Mouse (Mus musculus) left cerebral cortex, postnatal 36 days (tissue): ENCODE measurements at regions not wholly inside any gene's neighbourhood (a gene's known extent, or its start where the extent isn't known, plus 50 kb on each side); places are given as distances from the start of the nearest gene placed in this dataset.

ENCODE experiments used
- DNase-seq, 2 experiments: peaks; one replicate each; pipeline ENCODE4 v3.0.0; 2021 to 2022; ENCODE audit warnings: low spot score in 2 of 2, mixed read lengths in 1 of 2
- intact Hi-C: fragments of 180-260 bp; cut with DNase I; formaldehyde crosslinking; loops from one replicate; pipeline ENCODE4 v1.15.1; 2025

DNA sequence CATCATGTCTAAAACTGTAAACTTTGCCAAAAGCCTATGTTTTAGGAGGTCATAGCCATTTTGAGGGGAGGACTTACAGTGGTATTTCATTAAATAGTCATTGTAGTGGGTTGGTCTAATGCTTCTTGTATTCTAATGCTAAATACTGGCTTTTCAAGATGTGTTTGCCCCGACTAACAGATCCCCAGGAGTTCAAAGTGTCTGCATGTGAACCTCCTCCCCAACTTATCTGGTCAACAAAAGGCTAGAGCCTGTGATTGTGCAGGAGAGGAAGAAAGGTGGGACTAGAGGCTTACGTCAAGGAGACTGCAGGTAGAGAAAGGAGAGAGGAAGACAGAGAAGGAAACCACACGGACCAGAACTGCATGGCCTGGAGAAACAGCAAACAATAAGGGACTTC, 198.9 kb upstream of the Igfbp3 start:
- intact Hi-C loops = no loop called here

DNA sequence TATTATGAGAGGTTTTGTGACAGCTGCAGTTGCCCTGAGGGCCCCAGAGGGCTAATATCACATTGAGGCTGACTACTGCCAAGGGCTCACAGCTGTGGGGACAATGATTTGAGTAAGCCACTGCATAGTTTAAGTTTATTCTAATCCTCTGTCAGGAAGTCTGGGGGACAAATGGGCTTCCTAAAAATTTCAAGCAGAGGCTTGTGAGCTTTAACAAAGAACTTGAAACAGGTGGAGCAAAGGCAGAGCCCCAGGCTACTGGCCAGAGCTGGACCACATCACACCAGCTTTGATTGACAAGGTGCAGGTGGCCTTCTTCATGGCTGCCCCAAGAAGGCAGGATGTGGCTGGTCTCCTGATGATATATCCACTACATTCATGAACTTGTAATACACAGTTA, 195.3 kb upstream of the Igfbp3 start:
- intact Hi-C loops = no loop called here
- DNase-seq = no peak

More for the DNA sequence above, 198.9 kb upstream of the Igfbp3 start:
- no peak for DNase-seq

DNA sequence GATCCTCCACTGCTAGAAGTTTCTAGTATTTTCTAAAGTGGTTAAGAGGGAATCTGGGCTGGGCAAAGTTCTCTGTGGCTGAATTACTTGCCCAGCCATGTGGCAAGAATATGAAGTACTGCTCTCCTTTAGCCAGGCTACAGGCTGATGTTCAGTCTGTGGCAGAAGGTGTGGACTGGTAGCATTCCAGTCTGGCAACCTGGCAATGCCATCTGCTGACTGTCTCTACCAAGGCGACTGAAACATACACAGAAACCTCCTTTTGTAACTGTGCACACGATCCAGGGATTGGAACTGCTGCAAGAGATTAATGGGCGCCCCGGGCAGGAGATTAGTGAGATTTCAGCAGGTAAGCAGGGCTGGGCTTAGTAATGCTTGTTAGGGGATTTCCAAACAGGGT, 190.9 kb upstream of the Igfbp3 start:
- intact Hi-C loops = no loop called here
- no peak for DNase-seq

DNA sequence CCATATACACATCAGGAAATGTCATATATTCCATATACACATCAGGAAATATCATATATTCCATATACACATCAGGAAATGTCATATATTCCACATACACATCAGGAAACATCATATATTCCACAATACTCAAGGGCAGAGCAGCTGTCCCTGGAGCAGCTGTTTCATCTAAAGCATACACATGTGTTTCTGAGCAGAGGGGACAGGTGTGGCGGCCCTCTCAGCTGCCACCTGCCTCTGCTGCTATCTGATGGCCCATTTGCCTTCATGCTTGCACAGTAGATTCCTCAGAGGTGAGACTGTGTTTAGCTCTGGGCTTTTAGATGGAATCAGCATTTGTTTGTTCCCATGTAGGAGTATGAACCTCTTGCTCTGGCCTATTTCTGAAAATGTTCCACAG, 158.1 kb upstream of the Igfbp3 start:
- no peak for DNase-seq
- intact Hi-C loops = no loop called here

DNA sequence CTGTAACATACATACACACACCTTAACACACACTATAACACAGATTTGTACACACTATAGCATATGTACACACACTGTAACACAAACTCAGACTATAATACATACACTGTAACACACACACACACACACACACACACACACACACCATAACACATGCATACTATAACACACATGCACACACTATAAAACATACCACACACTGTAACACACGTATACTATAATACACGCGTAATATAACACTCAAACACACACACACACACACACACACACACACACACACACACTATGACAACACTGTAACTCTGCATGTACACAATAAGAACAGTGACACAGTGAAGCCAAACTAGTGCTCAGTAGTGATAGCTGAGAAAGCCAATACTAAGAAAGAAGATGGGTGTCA, 147.7 kb upstream of the Igfbp3 start:
- DNase-seq = no peak
- intact Hi-C loops = no loop called here

DNA sequence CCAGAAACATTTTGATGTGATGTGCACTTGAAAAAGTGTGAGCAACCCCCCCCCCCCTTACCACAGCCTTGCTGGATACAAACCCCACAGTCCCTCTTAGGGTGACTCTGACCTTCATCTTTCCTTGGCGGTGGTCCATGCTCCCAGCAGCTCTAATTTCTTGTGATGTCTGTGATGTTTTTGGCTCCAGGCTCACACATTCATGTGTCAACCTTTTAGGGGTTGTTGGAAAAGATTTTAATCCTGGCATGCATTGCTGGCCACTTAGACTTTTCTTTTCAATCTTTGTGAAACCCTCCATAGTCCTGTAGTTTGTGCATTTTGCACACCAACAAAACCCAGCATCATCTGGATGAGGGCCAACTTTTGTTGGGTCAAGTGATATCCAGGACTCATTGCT, 134.9 kb upstream of the Igfbp3 start:
- intact Hi-C loops = no loop called here
- DNase-seq = no peak

DNA sequence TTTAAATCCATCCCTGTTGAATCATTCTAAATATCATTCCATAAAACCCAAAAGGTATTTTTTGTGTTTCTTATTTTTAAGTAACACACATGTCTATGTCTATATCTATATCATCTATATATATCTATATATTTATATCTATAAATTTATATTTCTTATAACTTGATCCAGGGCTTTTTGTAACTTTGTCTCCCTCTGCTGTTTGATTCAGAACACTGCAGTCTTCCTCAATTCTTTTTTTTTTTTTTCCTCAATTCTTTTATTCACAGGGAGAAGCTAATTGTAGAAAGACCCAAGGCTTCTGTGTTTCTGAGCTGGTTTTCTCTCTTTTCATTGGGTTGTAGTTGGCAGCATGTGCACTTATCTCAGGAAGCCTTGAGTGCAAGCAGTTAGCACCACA, 124.1 kb upstream of the Igfbp3 start:
- intact Hi-C loops = loop anchor here (2.0 kb wide), 1 partner anchor 123 kb away; no protein-coding TSS in a partner anchor
- no peak for DNase-seq

DNA sequence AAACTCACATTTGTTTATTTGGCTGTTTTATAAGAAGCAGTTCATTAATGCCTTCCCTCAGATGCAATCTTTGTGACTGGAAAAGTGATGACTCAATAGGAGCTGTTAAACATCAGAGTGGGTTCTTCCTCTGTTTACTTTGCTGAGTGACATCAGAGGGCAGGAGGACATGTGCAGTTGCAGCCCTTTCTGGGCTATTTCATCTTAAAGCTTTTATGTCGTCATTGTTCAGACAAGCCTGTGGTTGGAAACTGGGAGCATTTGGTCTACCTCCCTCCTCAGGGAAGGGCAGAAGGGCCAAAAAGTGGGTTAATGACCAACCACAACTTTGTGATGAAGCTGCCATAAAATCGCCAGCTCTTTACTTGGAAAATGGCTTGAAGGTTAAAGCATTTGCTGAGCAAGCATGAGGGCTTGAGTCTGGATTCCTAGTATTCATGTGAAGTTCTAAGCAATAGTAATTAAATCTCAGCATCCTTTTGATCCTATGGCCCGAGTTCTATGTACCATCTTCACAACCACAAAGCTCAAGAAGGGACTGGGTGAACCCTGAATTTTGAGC, 103.8 kb upstream of the Igfbp3 start:
- no peak for DNase-seq
- intact Hi-C loops = loop anchor here (2.0 kb wide), 1 partner anchor 51 kb away; no protein-coding TSS in a partner anchor

DNA sequence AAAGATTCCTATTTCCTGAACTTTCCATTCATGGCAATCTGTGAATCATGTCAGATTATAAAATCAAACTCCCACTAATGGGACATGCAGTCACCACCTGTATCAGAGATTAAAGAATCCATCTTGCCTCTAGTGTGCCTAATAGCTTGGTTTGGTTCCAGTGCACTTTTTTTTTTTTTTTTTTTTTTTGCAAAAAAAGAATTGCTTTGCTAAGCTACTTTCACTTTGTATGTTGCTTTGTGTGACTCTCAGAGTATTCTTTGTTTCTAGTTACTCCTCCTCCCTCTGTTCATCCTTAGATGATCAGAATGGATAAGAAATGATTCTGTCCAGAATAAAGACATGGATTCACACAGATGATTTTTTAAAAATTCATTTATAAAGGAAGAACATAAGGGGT, 82.5 kb upstream of the Igfbp3 start:
- intact Hi-C loops = no loop called here

DNA sequence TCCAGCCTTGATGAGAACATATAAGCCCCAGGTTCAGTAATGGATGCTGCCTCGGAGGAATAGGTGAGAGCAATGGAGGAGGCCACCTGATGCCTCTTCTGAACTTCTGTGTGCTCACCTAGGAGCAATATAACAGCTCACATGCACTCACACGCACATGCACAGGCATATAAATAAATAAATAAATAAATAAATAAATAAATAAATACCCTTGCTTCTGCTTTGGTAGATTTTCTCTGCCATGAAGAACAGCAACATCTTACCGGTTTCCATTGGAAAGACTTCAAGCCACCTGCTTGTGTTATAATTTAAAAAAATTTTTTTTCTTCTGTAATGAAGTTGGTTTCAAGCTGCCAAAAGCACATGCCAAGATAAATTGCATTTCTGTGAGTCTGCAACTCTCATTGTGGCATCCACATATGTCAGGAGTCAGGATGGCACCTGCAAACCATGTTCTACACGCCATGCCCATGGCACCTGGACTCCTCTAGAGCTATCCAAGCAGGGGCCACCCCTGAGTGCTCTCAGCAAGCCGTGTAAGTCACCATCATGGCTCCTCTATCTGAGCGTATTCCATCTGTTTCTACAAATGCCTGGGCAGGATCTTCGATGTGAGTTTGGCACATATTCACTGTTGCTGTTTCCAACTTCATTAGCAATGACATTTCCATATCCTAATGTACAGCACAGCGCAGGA, 75.7 kb upstream of the Igfbp3 start:
- no peak for DNase-seq
- intact Hi-C loops = no loop called here

More for the DNA sequence above, 82.5 kb upstream of the Igfbp3 start:
- no peak for DNase-seq

DNA sequence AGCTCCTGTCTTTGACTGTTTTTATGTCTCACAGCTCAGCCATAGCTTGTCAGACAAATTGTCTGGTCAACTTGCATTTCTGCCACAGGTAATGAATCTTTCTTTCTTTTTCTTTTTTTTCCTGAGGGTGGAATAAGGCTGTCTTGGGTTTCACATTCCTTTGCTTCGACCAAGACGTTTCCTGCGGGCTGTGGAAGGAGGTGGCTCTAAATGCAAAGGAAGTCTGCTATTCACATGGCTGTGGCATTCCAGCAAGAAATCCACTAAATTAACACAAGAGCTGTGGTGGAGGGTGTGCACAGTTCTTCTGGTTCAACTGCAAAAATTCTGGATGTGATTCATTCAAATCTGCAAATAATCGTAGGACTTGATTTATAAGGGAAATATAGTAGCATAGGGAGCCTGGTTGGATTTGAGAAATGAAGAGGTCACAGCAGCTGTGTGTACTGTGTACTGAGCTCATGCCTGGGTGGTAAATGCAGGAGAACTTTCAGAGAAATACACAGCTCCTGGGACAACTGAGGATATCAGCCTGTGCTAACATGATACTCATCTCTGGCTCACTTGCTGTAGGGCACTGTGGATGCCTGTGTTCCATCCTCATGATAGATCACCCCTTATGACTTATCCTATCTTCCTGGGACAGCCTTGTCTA, 71.2 kb upstream of the Igfbp3 start:
- DNase-seq = no peak
- intact Hi-C loops = no loop called here

DNA sequence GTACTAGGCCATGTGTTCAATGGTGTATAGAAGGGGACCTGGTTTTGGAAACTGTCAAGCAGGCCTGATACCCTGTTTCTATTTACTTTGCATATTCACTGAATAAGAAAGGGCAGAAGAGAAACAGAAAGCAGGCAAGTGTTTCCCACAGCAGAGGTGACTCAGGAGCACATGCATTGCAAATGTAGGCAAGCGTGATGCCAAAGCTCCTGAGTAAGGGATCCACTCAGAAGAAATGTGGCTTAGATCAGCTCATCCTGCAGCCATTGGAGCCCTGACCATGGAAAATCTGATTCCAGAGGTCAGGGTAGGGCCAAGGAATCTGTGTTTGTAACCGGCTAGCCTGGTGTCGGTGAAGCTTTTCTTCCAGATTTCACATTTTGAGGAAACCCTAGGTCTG, 69.3 kb upstream of the Igfbp3 start:
- intact Hi-C loops = no loop called here
- DNase-seq = no peak

DNA sequence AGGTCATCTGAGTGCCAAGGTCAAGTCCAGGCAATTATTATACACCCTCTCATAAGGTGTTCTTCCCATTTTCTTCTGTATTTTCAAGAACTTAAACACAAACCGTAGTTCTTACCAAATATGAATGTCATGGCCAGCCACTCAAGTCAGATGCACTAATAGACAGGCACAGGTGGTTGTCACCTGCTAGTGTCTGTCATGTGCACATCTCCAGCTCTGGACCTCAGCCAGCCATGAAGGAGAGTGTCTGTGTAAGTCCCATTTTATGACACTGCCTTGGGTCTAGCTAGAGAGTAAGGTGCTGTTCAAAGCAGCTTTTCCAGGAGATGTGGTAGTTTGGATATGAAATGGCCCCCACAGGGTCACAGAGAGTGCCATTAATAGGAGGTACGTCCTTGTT, 68.5 kb upstream of the Igfbp3 start:
- no peak for DNase-seq
- intact Hi-C loops = no loop called here

DNA sequence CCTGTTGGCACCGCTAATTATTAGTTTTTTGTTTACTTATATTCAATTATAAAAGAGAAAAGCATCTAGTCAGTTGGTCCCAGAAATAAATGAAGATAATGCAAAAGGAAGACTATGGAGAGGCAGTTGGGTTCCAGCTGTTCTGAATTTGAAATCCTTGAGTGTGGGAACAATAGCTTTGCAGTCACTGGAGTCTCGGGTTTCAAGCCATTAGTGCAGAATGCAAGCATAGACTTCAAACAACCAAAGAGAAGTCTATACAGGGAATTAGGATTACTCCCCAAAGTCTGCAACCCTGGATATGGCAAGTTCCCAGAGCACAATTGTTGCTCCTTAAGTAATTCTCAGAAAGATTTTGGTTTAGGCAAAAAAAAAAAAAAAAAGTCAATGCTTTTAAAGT, 67.9 kb upstream of the Igfbp3 start:
- intact Hi-C loops = no loop called here
- no peak for DNase-seq

DNA sequence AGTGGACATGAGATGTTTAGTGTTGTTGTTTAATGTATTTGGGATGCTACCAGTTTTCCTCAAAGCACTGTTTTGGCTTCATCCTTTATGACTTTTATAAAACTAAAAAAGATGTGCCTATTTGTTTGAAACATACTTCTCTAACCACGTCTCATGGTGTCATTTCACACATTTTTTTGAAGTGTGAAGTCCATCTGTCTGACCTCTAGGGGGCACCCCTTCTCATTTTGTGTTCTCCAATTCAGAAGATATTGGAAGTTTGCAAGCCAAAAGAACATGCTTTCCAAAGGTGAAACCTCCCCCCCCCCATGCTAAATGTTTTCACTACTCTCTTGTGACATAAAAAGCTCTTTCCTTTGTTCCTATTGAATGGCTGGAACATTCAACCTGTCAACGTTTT, 66.2 kb upstream of the Igfbp3 start:
- intact Hi-C loops = no loop called here
- DNase-seq = no peak

DNA sequence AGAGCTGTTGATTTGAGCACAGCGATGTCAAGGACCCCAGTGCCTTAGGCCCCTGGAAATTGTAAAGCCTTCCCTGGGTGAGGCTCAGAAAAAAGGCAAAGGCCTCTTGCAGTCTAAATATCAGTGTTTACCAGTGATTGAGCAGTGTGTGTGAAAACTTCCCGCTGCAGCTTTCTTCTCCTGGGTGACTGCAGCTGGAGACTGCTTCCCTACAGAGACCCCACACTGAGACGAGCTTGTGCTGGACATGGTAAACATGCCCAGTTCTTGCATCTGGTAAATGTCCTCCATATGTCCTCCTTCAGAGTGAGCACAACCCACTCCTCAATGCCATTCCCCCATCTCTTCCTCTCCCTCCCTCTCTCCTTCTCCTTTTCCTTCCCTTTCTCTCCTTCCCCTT, 58.8 kb upstream of the Igfbp3 start:
- no peak for DNase-seq
- intact Hi-C loops = no loop called here

DNA sequence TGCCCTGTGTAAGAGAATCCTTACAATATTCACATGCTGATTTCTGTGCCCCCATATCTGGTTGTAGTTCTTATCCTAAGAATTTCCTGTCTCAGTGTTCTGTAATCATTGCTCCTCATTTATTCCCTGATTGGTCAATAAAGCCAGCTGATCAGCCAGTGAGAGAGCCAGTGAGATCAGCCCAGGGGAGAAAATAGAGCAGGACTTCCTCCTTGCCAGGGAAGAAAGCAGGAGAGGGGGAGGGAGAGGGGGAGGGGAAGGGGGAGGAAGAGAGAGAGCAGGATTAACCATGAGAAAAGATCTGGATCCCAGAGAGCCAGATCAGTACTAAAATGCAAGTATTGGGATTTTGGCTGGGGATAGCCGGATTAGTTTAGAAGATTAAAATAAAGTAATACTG, 57.2 kb upstream of the Igfbp3 start:
- intact Hi-C loops = no loop called here
- no peak for DNase-seq

DNA sequence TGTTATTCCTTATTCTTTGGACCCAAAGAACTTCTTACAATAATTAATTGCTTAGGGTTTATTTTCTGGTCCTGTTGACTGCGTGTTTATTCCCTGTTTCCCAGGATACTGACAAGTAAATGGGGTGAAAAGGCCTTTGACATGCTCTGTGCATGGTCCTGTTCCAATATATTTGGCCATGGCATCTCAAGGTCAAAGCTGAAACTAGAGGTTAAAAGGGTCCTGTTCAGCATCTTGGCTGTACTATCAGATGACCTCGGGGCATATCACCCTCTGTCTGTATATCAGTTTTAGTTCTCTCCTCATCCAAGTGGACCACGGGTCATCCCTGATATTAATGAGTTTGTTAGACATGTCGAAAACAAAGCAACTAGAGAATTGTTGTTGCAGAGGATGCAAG, 50.2 kb upstream of the Igfbp3 start:
- DNase-seq = no peak
- intact Hi-C loops = no loop called here
